Mouse (Mus musculus) limb, embryonic 12.5 days (tissue): ENCODE measurements around the gene Aunip. TPM values are rescaled to one million over a fixed set of nuclear protein-coding genes. Genes with fewer than 3 reads are reported as not detected.

Experiments used
- ATAC-seq: fragments of 200-750 bp; cut with Nextera tagmentation; 2 replicates; pipeline ENCODE4 v1.8.0; 2017; ENCODE audit warnings: low read depth, moderate TSS enrichment; ENCODE audit not compliant: insufficient number of reproducible peaks, insufficient read depth, low FRiP score, low TSS enrichment
- H3K27ac ChIP-seq: fragments of 300-500 bp; sonication (generic); 2 replicates; pipeline ENCODE4 v1.5.1; 2016; ENCODE audit warnings: mild to moderate bottlenecking, moderate library complexity
- H3K27me3 ChIP-seq: fragments of 300-500 bp; sonication (generic); 2 replicates; pipeline ENCODE4 v1.6.1; 2016; ENCODE audit warnings: mild to moderate bottlenecking, moderate library complexity
- H3K36me3 ChIP-seq: fragments of 300-500 bp; sonication (generic); 2 replicates; pipeline ENCODE4 v1.6.1; 2016; ENCODE audit warnings: mild to moderate bottlenecking, moderate library complexity
- H3K4me1 ChIP-seq: fragments of 300-500 bp; sonication (generic); replicated peaks from 2 replicates; pipeline ENCODE4 v1.6.1; 2016
- H3K4me2 ChIP-seq: fragments of 300-500 bp; sonication (generic); 2 replicates; pipeline ENCODE4 v1.6.1; 2016; ENCODE audit warnings: mild to moderate bottlenecking, moderate library complexity
- H3K4me3 ChIP-seq: fragments of 300-500 bp; sonication (generic); replicated peaks from 2 replicates; pipeline ENCODE4 v1.5.1; 2016; ENCODE audit warnings: mild to moderate bottlenecking
- H3K9ac ChIP-seq: fragments of 300-500 bp; sonication (generic); replicated peaks from 2 replicates; pipeline ENCODE4 v1.6.1; 2016; ENCODE audit warnings: mild to moderate bottlenecking, moderate library complexity
- H3K9me3 ChIP-seq: fragments of 300-500 bp; sonication (generic); 2 replicates; pipeline ENCODE4 v1.6.1; 2016; ENCODE audit warnings: mild to moderate bottlenecking, moderate library complexity
- WGBS: fragments of 180-500 bp; shearing (Covaris S2); methylation state at CpG from one replicate; pipeline ENCODE4 v1.1.7; 2016; 5-methylcytosine and 5-hydroxymethylcytosine counted together
- polyA plus RNA-seq: library from polyadenylated mRNA; unstranded; fragments of >200 nt; fragmentation: Nextera tagmentation; extraction: Ambion mirVana; gene quantifications from 2 replicates; pipeline ENCODE4 v1.2.1, GENCODE M21; 2016

The Aunip gene
- polyA plus RNA-seq, 1 experiment from 2014 or later: 15.8 TPM

DNA sequence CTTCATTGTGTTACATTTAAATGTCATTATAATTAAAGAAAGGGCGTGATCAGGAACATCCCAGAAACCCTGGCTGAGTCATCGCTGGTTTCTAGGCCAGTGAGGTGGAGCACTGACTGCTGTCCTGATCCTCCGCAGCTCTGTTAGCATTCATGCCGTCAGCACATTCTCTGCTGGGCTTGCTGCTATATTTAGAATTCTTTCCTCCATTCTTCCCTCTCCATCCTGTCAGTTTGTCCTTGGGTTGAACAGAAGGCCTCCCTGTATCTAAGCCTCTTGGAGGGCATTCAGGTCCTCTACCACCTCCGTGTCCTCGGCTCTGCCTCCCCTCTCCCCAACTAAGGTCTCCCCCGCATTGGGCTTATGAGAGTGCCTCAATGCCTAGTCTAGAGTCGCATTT is 6.2 kb downstream of the Aunip start:
- WGBS: 89% methylated on average over 8 of the region's 8 CpGs
- no peak overlapping the region for H3K4me2 ChIP-seq
- H3K4me1 ChIP-seq: peaks cover 9% of the 10 kb centered on the region
- no peaks in the 10 kb centered on the region for H3K27me3 ChIP-seq
- H3K27ac ChIP-seq: no peak overlapping the region
- no peak for ATAC-seq
- no peaks in the 10 kb centered on the region for H3K9me3 ChIP-seq
- H3K4me3 ChIP-seq: no peak overlapping the region
- H3K36me3 ChIP-seq: peaks cover 20% of the 10 kb centered on the region
- H3K9ac ChIP-seq: no peak overlapping the region

DNA sequence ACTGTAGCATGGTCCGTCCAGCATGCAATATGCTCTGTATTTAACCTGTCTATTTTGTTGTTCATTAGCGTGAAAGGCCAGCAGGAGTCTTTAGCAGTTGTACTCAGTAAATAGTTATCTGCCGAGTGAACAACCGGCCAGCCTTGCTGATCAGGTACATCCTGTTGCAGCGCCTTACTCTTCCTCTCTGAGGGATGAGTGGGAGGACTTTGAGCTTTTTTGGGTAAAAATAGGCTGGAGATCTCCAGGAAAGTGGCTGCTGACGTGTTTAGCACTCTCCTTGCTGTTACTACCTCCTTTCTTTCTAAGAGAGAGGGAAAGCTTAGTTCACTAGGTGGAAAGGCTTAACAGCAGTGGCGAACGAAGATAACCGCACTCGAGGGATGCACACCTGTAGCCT is 6.9 kb downstream of the Aunip start:
- Histone ChIP-seq H3K4me2 (no peak overlapping the region), H3K4me3 (no peak overlapping the region), H3K27ac (no peak overlapping the region), H3K27me3 (no peaks in the 10 kb centered on the region), H3K4me1 (peaks cover 5% of the 10 kb centered on the region), H3K9me3 (no peaks in the 10 kb centered on the region), H3K9ac (no peak overlapping the region), H3K36me3 (peaks cover 27% of the 10 kb centered on the region)
- ATAC-seq: no peak
- WGBS: 89% methylated on average over 10 of the region's 10 CpGs

DNA sequence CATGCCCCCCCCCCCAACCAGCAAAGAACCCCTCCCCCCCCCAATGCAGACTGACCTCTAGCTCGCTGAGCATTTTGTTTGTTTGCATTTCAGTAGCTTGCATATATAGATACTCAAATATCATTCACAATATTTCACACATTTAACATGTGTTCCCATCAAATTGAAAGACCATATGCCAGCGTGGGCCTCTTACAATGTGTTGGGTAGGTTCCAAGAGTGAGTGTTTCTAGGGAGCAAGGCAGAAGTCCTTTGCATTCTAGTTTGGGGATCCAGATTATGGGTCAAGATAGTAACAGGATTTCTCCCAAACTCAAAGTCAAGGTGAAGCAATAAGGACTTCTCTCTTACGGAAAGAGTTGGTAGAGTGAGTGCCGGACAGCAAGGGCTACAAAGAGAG is 7.7 kb downstream of the Aunip start:
- no peak for ATAC-seq
- Histone ChIP-seq H3K27ac (no peak overlapping the region), H3K9ac (no peak overlapping the region), H3K9me3 (no peaks in the 10 kb centered on the region), H3K4me2 (no peak overlapping the region), H3K27me3 (no peaks in the 10 kb centered on the region), H3K4me1 (no peaks in the 10 kb centered on the region), H3K36me3 (peaks cover 35% of the 10 kb centered on the region), H3K4me3 (no peak overlapping the region)
- 94% methylated on average over 4 of the region's 4 CpGs for WGBS

DNA sequence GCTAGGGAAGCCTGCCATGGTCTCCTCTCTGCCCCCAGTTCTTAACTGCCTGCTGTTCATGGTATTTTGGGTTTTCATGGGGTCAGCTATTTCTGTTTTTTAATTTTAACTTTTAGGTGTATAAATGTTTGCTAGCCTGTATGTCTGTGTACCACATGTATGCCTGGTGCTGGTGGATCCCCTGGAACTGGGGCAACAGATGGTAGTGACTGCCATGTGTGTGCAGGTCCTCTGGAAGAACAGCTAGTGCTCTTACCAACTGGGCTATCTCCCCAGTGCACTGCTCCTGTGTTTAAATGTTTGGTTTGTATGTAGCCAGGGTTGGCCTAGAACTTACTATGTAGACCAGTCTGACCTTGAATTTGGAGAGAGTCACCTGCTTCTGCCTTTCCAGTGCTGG is 8.5 kb downstream of the Aunip start:
- H3K36me3 ChIP-seq: peaks cover 43% of the 10 kb centered on the region
- no peak overlapping the region for H3K4me2 ChIP-seq
- no peaks in the 10 kb centered on the region for H3K4me1 ChIP-seq
- H3K27me3 ChIP-seq: no peaks in the 10 kb centered on the region
- ATAC-seq: no peak
- H3K9me3 ChIP-seq: no peaks in the 10 kb centered on the region
- H3K9ac ChIP-seq: no peak overlapping the region
- no peak overlapping the region for H3K4me3 ChIP-seq
- H3K27ac ChIP-seq: no peak overlapping the region

DNA sequence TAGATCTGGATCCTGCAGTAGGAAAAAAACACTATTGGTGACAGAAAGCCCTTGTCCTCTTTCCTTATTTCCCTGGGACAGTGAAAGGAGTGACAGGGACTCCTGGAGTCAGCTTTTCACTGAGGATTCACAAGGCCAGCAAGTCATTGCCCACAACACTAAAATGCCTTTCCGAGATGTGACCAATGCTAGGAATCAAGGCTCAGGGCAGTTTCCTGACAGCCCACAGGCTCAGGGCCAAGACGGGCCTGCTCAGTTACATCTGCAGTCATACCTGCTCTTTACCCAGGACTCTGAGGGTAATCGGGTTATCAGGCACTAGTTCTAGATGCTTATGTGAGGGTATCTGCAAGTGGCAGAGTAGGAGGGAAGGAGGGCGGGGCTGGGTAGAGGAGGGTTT is 12.6 kb downstream of the Aunip start:
- Histone ChIP-seq H3K4me1 (no peaks in the 10 kb centered on the region), H3K9ac (no peak overlapping the region), H3K4me2 (no peak overlapping the region), H3K4me3 (no peak overlapping the region), H3K27me3 (no peaks in the 10 kb centered on the region), H3K9me3 (no peaks in the 10 kb centered on the region), H3K36me3 (peaks cover 84% of the 10 kb centered on the region), H3K27ac (no peak overlapping the region)
- WGBS: 88% methylated on average over 4 of the region's 4 CpGs
- ATAC-seq: no peak

DNA sequence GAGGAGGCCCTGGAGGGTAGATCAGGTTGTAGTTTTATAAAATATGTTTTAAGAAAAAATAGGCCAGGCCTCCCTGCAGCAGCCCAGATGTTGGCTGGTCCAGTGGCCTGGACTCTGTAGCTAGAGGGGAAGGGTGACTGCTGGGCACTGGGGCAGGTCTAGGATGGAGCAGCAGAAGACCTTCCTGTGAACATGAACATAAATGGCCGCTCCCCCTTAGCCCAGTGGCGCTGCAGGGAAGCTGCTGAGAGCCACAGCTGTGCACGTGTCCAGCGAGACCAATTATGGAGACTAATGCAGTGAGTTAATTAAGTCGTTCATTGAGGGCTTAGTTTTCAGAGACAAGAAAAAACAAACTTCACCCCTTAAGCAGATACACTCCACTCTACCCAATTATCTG is 15.0 kb downstream of the Aunip start:
- Histone ChIP-seq H3K9ac (no peak overlapping the region), H3K4me1 (no peaks in the 10 kb centered on the region), H3K27me3 (no peaks in the 10 kb centered on the region), H3K27ac (no peak overlapping the region), H3K36me3 (peaks cover 98% of the 10 kb centered on the region), H3K4me2 (no peak overlapping the region), H3K9me3 (no peaks in the 10 kb centered on the region), H3K4me3 (no peak overlapping the region)
- 66% methylated on average over 5 of the region's 5 CpGs for WGBS
- ATAC-seq: no peak

DNA sequence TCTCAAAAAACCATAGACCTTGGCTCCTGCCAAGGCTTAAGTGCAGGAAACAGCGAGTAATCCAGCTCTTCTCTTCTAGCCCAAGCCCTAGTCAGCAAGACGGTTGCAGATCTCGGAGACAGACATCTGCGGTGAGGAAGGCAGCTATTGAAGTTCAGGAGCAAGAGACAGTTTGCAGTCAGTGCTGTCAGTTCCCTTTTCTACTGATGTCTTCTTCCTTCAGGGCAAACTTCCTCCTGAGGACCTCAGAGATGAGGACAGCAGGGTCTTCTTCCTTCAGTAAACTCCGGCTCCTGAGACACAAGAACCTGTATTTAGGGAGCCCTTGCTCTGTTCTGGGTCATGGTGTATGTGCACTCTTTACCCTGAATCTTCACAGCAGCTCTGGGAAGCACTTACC is 15.4 kb downstream of the Aunip start:
- Histone ChIP-seq H3K27me3 (no peaks in the 10 kb centered on the region), H3K27ac (no peak overlapping the region), H3K4me1 (no peaks in the 10 kb centered on the region), H3K4me2 (no peak overlapping the region), H3K9me3 (no peaks in the 10 kb centered on the region), H3K9ac (no peak overlapping the region), H3K36me3 (peaks cover 99% of the 10 kb centered on the region), H3K4me3 (no peak overlapping the region)
- ATAC-seq: no peak
- 87% methylated on average over 5 of the region's 5 CpGs for WGBS

DNA sequence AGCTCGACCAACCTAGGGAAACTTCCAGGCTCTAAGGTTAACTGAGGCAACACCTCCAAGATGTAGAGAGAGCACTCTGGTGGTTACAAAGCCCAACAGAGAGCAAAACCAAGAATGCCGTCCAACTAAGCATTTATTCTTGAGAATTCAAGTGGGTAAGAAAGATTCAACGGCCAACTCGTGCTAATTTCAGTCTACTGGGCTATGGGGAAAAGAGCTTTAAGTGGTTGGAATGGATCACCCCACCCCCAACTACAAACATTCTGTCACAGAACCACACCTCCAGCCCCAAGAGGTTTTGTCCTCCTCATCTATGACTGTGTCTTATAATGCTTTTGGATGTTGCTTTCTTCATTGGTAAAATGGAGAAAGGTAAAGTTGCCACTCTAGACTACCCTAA is 22.1 kb downstream of the Aunip start:
- 79% methylated on average over 4 of the region's 4 CpGs for WGBS
- Histone ChIP-seq H3K27ac (no peak overlapping the region), H3K36me3 (peaks cover 41% of the 10 kb centered on the region), H3K9ac (no peak overlapping the region), H3K4me3 (no peak overlapping the region), H3K9me3 (no peaks in the 10 kb centered on the region), H3K27me3 (no peaks in the 10 kb centered on the region), H3K4me2 (no peak overlapping the region), H3K4me1 (peaks cover 23% of the 10 kb centered on the region)
- ATAC-seq: no peak

DNA sequence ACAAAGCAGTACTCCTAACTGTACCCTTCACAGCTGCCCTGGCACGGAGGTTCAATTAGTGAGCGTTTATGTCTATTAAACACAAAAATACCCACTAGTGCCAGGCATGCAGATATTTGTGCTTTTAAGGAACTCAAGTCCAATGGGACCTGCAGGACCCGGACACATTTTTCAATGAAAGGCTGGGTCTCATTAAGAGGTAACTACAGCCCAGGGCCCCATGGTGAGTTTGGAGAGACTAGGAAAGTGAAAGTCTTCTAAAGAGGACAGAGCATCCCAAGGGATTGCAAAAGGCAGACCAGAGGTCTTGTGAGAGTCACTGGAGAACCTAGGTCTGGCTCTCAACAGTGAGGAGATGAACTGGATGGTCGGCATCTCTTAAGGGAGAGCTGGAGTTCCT is 22.6 kb downstream of the Aunip start:
- no peaks in the 10 kb centered on the region for H3K9me3 ChIP-seq
- WGBS: 80% methylated on average over 4 of the region's 4 CpGs
- no peaks in the 10 kb centered on the region for H3K27me3 ChIP-seq
- no peak overlapping the region for H3K9ac ChIP-seq
- peak overlapping the region; percentile 77 for H3K4me2 ChIP-seq
- peaks cover 41% of the 10 kb centered on the region for H3K36me3 ChIP-seq
- no peak for ATAC-seq
- H3K4me3 ChIP-seq: peak overlapping the region; percentile 95
- H3K27ac ChIP-seq: no peak overlapping the region
- peaks cover 23% of the 10 kb centered on the region for H3K4me1 ChIP-seq

DNA sequence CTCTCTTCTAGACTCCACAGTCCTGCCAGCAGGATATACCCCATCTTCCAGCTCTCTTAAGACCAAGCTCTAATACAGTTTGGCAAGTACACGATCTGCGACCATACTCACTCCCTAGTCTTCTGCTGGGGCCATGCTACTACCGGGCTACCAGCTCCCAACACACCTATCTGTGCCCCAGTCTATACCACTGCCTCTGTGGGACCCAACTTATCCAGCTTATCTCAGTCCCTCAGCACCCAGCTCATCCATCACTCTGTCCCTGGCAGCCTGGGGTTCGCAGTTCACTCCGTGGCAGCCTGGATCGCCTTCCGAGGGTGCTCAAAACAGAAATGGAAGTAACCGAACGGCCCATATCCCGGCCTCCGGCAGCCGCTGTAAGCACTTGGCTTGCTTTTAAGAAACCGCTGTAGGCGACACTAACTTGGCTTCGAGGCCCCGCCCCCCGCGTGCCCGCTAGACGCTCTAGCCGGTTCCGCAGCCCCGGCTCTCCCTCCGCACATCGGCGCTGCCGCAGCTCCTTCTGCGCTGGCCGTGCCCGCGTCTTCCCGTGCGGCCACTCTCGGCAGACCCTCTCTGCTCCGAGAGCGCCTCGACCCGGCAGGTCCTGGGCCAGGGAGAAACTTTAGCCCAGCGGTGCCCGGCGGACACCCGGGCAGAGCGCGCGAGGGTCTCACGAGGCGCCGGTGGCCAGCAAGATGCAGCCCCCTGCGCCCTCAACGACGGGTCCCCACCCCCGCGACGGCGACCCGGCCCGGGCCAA is 23.5 kb downstream of the Aunip start:
- Histone ChIP-seq H3K27me3 (no peaks in the 10 kb centered on the region), H3K9ac (peak overlapping the region; percentile 88), H3K36me3 (peaks cover 41% of the 10 kb centered on the region), H3K4me3 (peak overlapping the region; percentile 95), H3K9me3 (no peaks in the 10 kb centered on the region), H3K4me1 (peaks cover 23% of the 10 kb centered on the region), H3K4me2 (peak overlapping the region; percentile 77), H3K27ac (peak overlapping the region; percentile 88)
- under 1% methylated on average over 57 of the region's 57 CpGs for WGBS
- no peak for ATAC-seq

DNA sequence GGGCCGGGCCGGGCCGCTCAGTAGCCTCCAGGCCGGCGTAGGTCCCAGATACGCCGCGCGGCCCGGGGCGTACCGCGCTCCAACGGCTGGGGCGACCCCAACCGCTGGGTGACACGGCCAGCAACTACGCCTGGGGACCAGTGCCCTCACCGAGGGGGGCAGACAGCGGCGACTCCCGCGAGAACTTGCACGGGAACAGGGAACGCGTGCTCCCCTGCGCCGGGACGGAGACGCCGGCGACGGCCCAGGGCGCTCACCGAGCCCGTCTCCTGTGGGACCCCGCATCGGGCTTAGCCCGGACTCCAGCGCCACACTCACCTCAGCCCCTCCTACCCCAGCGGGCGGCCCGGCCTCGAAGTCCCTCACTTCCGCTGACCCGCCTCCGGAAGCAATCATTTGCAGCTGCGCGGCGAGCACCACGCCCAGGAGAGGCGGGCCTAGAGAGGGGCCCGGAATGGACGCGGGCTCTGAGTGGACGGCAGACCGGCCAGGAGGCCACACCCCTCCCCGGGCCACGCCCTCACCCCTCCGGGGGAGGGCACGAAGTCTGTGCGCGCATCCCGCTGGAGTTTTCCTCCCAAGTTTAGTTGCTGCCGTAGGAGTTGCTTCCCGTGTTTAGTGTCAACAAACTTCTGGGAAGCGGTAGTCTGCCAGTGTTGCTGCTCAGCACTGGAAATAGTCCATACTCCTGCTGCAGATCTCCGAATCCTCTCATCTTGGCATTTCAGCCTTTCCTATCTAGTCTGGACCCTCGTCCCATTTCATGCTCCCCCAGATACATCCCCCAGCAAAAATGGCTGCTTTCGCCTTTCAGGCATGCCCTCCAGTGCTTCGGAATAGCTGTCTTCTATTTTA is 24.4 kb downstream of the Aunip start, which contains the start of gene Mtfr1l:
Mtfr1l (minus strand) TSS at position 456 of the 855 bp plus-strand sequence.
- ATAC-seq: peak; percentile 95
- Histone ChIP-seq H3K4me3 (peak within 1 kb of the TSS; percentile 95), H3K27ac (peak within 1 kb of the TSS; percentile 88), H3K36me3 (peaks cover 41% of the 10 kb centered on the region), H3K9me3 (no peaks in the 10 kb centered on the region), H3K9ac (peak within 1 kb of the TSS; percentile 88), H3K27me3 (no peaks in the 10 kb centered on the region), H3K4me1 (peaks cover 23% of the 10 kb centered on the region), H3K4me2 (peak within 1 kb of the TSS; percentile 77)
- WGBS: under 1% methylated on average over 71 of the region's 71 CpGs
